Mouse (Mus musculus) embryonic facial prominence, embryonic 13.5 days (tissue): ENCODE results near the gene Mad1l1. TPM values are rescaled to one million over a fixed set of nuclear protein-coding genes. Genes with fewer than 3 reads are reported as not detected.

Experiments used
- ATAC-seq: fragments of 200-750 bp; cut with Nextera tagmentation; 2 replicates; pipeline ENCODE4 v1.8.0; 2017; ENCODE audit warnings: low read depth; ENCODE audit not compliant: insufficient number of reproducible peaks, insufficient read depth, low FRiP score, low TSS enrichment
- H3K27ac ChIP-seq: fragments of 300-500 bp; sonication (generic); 2 replicates; pipeline ENCODE4 v1.5.1; 2015; ENCODE audit warnings: moderate library complexity, mild to moderate bottlenecking, inconsistent platforms
- H3K27me3 ChIP-seq: fragments of 300-500 bp; sonication (generic); 2 replicates; pipeline ENCODE4 v1.6.1; 2015; ENCODE audit warnings: mild to moderate bottlenecking, inconsistent platforms
- H3K36me3 ChIP-seq: fragments of 300-500 bp; sonication (generic); 2 replicates; pipeline ENCODE4 v1.6.1; 2015; ENCODE audit warnings: mild to moderate bottlenecking, inconsistent platforms
- H3K4me1 ChIP-seq: fragments of 300-500 bp; sonication (generic); 2 replicates; pipeline ENCODE4 v1.6.1; 2015; ENCODE audit warnings: inconsistent platforms
- H3K4me2 ChIP-seq: fragments of 300-500 bp; sonication (generic); 2 replicates; pipeline ENCODE4 v1.6.1; 2015; ENCODE audit warnings: moderate library complexity, mild to moderate bottlenecking, inconsistent platforms
- H3K4me3 ChIP-seq: fragments of 300-500 bp; sonication (generic); 2 replicates; pipeline ENCODE4 v1.5.1; 2015; ENCODE audit warnings: mild to moderate bottlenecking, inconsistent platforms
- H3K9ac ChIP-seq: fragments of 300-500 bp; sonication (generic); 2 replicates; pipeline ENCODE4 v1.6.1; 2015; ENCODE audit warnings: mild to moderate bottlenecking, inconsistent platforms
- H3K9me3 ChIP-seq: fragments of 300-500 bp; sonication (generic); 2 replicates; pipeline ENCODE4 v1.6.1; 2016; ENCODE audit warnings: inconsistent platforms
- WGBS: fragments of 180-500 bp; shearing (Covaris S2); methylation state at CpG from one replicate; pipeline ENCODE4 v1.1.7; 2015; ENCODE audit warnings: mixed read lengths; 5-methylcytosine and 5-hydroxymethylcytosine counted together
- polyA plus RNA-seq: library from polyadenylated mRNA; unstranded; fragments of >200 nt; fragmentation: Nextera tagmentation; extraction: Ambion mirVana; gene quantifications from 2 replicates; pipeline ENCODE4 v1.2.1, GENCODE M21; 2015

Gene Mad1l1
- polyA plus RNA-seq, 1 experiment from 2014 or later = 58.1 TPM

DNA sequence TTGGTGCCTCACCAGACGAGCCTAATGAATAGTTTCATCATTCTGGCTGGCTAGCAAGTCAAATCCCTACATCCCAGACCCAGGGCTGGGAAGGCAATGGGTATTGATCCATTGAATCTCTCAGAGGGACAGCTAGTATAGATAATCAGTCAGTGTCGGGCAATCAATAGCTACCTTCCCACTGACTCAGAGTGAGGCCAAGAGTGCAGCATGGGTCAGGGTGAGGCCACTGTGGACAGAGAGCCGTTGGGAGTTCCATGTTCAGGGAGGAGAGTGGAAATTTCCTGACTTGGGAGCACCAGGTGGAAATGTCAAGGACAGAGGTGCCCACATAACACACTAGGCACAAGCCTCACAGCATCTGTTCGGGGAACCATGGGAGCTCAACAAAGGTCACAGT, 129.8 kb downstream of the Mad1l1 start:
- Histone ChIP-seq H3K27ac (no peak overlapping the region), H3K9me3 (no peaks in the 10 kb centered on the region), H3K4me2 (no peak overlapping the region), H3K4me3 (no peak overlapping the region), H3K27me3 (no peaks in the 10 kb centered on the region), H3K9ac (no peak overlapping the region), H3K4me1 (peaks cover 25% of the 10 kb centered on the region), H3K36me3 (peaks cover 18% of the 10 kb centered on the region)
- no peak for ATAC-seq
- WGBS = 74% methylated on average over 4 of the region's 4 CpGs

DNA sequence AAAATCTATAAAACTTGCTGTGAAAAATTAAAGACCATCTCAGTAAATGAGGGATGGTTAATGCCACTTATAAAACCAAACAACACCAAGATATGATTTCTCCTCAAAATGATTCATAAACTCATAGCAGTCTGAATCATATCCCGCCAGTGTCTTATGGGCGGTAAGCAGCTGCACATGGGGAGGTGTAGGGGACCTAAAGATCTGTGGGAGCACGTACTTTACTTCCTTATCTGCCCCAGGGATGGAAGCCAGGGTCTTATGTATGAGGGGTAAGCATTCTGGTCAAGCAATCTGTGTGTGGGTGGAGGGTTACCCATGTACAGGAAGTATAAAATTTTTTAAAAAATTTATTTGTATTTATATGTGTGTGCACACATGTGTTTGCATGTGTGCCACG, 135.0 kb downstream of the Mad1l1 start:
- WGBS = 90% methylated on average over 4 of the region's 4 CpGs
- H3K36me3 ChIP-seq = peaks cover 3% of the 10 kb centered on the region; the same call in 1 of the 2 replicates
- no peak for ATAC-seq
- no peak overlapping the region for H3K9ac ChIP-seq
- H3K4me3 ChIP-seq = no peak overlapping the region
- H3K9me3 ChIP-seq = no peaks in the 10 kb centered on the region
- no peaks in the 10 kb centered on the region for H3K27me3 ChIP-seq
- peaks cover 7% of the 10 kb centered on the region for H3K4me1 ChIP-seq
- no peak overlapping the region for H3K4me2 ChIP-seq
- no peak overlapping the region for H3K27ac ChIP-seq

DNA sequence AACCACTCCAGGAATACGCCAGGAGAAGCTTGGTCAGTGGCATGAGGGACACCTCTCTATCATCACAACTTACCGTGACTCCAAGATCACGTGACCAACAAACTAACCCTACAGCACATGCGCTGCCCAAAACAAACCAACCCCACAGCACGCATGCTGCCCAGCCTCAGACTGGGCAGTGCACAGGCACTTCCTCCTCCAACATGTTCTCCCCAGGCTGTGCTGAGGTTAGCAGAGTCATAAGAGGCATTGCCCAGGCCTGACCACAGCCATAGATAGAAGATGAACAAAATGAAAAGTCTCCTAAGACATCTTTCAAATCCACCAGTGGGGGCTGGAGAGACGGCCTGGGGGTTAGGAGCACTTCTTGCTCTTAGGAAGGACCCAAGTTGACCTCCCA, 135.6 kb downstream of the Mad1l1 start:
- Histone ChIP-seq H3K9me3 (no peaks in the 10 kb centered on the region), H3K27ac (no peak overlapping the region), H3K4me3 (no peak overlapping the region), H3K4me1 (peaks cover 2% of the 10 kb centered on the region; the same call in 1 of the 2 replicates), H3K9ac (no peak overlapping the region), H3K27me3 (no peaks in the 10 kb centered on the region), H3K36me3 (peaks cover 3% of the 10 kb centered on the region; the same call in 1 of the 2 replicates), H3K4me2 (no peak overlapping the region)
- ATAC-seq = no peak
- WGBS = 92% methylated on average over 6 of the region's 6 CpGs

DNA sequence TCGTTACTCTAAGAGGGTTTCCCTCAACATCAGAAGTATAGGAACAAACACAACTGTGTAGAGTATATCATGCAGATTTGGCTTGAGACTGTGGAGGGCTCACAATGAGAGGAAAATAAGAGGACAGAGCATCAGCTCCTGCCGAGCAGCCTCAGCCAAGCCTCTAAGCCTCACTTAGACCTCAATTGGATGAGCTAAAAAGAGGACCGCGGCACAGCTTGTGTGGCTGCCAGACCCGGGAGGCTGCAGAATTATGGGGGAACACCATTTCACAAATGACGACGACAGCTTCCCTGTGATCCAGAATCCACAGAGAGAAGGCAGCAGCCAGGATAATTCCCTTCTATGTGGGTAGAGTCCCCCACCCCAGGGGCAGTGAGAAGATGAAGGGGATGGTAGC, 138.0 kb downstream of the Mad1l1 start:
- H3K9ac ChIP-seq = no peak overlapping the region
- H3K27ac ChIP-seq = no peak overlapping the region
- H3K9me3 ChIP-seq = no peaks in the 10 kb centered on the region
- peaks cover 3% of the 10 kb centered on the region; the same call in 1 of the 2 replicates for H3K36me3 ChIP-seq
- H3K27me3 ChIP-seq = no peaks in the 10 kb centered on the region
- no peak overlapping the region for H3K4me2 ChIP-seq
- ATAC-seq = no peak
- peaks cover 3% of the 10 kb centered on the region; the same call in 1 of the 2 replicates for H3K4me1 ChIP-seq
- WGBS = 81% methylated on average over 7 of the region's 7 CpGs
- no peak overlapping the region for H3K4me3 ChIP-seq

DNA sequence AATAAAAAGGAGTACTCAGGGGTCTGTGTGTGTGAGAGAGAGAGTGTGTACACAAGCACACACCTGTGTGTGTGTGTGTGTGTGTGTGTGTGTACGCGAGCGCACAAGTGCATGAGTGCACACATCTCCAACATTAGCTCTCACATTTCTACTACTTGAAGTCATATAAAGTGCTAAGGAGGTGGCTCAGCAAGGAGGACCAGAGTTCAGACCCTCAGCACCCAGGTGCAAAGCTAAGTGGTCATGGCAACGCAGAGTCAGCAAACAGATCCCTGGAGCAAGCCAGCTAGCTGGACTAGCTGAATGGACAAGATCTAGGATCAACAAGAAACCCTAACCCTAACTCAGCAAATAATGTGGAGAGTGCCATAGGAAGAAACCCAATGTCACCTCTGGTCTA, 139.0 kb downstream of the Mad1l1 start:
- WGBS = 91% methylated on average over 4 of the region's 4 CpGs
- Histone ChIP-seq H3K9ac (no peak overlapping the region), H3K4me3 (no peak overlapping the region), H3K4me1 (peaks cover 8% of the 10 kb centered on the region; the same call in 1 of the 2 replicates), H3K9me3 (no peaks in the 10 kb centered on the region), H3K27me3 (no peaks in the 10 kb centered on the region), H3K4me2 (no peak overlapping the region), H3K36me3 (0 out of 2 replicates have a peak, but pooled peaks cover 3% of the 10 kb centered on the region), H3K27ac (no peak overlapping the region)
- ATAC-seq = no peak

DNA sequence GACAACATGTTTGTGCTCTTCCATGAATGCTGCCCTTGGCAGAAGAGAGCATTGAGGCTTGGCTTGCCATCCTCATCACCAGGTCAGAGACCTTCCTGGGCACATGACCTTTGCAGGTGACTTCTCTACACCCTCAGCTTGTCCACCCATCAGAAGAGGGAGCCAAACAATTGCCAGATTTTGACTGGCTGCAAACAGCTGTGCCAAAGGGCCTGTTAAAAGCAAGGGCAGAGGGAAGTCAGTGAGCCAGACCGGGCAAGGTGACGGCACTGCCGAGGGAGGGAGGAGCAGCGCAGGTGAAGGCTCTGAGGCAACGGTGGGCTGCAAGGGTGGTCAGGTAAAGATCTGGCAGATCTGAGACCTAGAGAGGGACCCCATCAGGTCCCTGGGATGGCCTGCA, 141.3 kb downstream of the Mad1l1 start:
- no peak overlapping the region for H3K4me2 ChIP-seq
- H3K27me3 ChIP-seq = no peaks in the 10 kb centered on the region
- H3K4me3 ChIP-seq = no peak overlapping the region
- no peak overlapping the region for H3K27ac ChIP-seq
- 96% methylated on average over 5 of the region's 5 CpGs for WGBS
- peaks cover 20% of the 10 kb centered on the region for H3K4me1 ChIP-seq
- no peaks in the 10 kb centered on the region for H3K36me3 ChIP-seq
- H3K9ac ChIP-seq = no peak overlapping the region
- no peaks in the 10 kb centered on the region for H3K9me3 ChIP-seq
- no peak for ATAC-seq

DNA sequence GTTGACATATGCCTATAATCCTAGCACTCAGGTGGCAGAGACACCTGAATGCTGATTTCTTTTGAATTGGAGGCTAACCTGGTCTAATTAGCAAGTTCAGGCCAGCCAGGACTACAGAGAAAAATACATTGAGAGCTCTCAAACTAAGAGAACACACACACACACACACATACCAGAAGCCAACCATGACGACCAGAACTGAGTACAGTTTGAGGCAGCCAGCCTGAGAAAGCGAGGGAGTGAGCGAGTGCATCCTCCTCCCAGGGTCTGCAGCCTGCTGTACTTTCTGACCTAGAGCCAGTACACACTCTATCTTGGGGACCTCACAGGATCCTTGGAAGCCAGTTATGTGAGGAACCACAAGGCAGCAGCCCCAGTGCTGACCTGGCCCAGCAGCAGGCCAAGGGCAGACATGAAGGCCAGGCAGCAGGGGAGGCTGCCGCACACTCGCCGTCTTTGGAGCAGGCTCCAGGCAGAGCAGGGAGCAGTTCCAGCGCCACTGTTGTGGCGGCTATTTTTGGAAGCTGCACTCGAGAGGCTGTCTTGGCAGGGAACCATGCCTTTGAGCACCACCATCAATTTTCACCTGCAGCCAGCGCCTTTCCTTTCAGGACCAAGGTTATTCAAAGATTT, 143.2 kb downstream of the Mad1l1 start:
- no peak for ATAC-seq
- Histone ChIP-seq H3K9ac (no peak overlapping the region), H3K36me3 (no peaks in the 10 kb centered on the region), H3K27ac (no peak overlapping the region), H3K4me3 (no peak overlapping the region), H3K4me2 (no peak overlapping the region), H3K9me3 (no peaks in the 10 kb centered on the region), H3K4me1 (peaks cover 25% of the 10 kb centered on the region), H3K27me3 (no peaks in the 10 kb centered on the region)
- WGBS = 59% methylated on average over 10 of the region's 10 CpGs

DNA sequence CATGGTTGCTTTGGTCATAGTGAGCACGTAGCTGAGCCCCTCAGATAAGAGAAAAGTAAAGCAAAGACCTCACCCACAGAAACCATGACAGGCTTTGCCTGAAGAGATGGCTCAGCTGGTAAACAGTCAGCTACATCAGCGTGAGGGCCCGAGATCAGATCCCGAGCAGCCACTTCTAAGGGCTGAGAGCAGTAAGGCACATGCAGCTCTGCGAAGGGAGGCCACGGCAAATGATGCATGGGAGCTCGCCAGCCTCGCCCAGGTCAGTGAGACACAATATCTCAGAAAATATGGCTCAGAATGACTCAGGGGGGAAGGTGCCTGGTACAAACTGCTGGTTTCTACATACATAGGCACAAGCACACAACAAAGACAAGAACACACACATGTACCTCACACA, 143.8 kb downstream of the Mad1l1 start:
- no peaks in the 10 kb centered on the region for H3K36me3 ChIP-seq
- no peak for ATAC-seq
- H3K9ac ChIP-seq = no peak overlapping the region
- WGBS = 78% methylated on average over 8 of the region's 8 CpGs
- peaks cover 25% of the 10 kb centered on the region for H3K4me1 ChIP-seq
- no peaks in the 10 kb centered on the region for H3K9me3 ChIP-seq
- H3K27me3 ChIP-seq = no peaks in the 10 kb centered on the region
- H3K4me3 ChIP-seq = no peak overlapping the region
- no peak overlapping the region for H3K27ac ChIP-seq
- no peak overlapping the region for H3K4me2 ChIP-seq

DNA sequence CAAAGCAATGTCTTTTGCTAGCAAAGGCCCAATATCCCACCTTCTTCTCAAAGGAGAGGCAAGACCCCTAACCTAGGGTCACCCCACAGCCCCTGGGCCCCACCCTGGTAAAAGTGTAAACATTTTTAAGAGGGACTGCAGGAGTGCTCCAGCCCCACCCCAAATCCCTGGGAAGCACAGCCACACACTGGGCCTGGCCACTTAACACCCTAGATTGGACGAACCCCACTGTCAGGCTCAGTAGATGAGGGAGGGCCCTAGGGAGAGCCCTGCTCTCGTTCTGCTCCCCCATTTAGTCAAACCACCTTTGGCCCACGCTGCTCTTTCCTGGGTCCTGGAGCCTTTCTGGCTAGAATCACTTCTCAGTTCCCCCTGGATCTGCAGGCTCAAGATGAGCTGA, 145.0 kb downstream of the Mad1l1 start:
- Histone ChIP-seq H3K27ac (no peak overlapping the region), H3K9ac (0 out of 2 replicates have a peak overlapping the region, but pooled peaks have one; percentile 11), H3K4me1 (peaks cover 25% of the 10 kb centered on the region), H3K4me3 (no peak overlapping the region), H3K27me3 (no peaks in the 10 kb centered on the region), H3K36me3 (no peaks in the 10 kb centered on the region), H3K4me2 (no peak overlapping the region), H3K9me3 (no peaks in the 10 kb centered on the region)
- ATAC-seq = no peak
- WGBS = 49% methylated on average over 3 of the region's 3 CpGs

DNA sequence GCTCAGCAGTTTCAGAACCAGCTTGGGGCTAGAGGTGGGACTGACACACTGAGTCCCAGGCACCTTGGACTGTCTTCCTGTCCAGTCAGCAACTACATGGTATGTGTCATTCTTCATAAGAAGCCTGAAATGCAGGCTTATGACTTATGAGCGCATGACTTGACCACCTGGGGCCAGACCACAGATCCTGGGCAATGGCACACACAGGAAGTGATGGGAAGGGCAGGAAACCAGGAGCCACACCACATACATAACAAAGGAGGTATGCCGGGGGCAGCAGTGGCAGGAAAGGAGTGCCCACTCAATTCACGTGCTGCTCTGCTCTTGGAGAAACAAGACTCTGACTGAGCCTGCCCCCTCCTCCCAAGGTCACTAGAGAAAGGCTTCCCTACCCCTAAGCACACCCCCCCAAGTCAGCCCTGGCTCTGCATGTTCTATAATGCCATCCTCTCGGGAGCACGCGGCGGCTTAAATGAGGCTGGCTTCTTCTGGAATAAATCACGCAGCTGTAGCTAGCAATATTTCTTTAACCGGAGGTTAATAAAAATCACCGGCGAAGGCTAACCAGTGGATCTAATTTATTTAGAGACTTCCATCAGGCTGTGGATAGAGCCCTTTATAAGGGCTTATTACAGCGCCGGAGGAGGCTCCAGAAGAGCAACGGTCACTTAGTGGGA, 146.4 kb downstream of the Mad1l1 start:
- H3K36me3 ChIP-seq = no peaks in the 10 kb centered on the region
- no peaks in the 10 kb centered on the region for H3K27me3 ChIP-seq
- 58% methylated on average over 14 of the region's 14 CpGs for WGBS
- no peaks in the 10 kb centered on the region for H3K9me3 ChIP-seq
- peaks cover 25% of the 10 kb centered on the region for H3K4me1 ChIP-seq
- no peak for ATAC-seq
- no peak overlapping the region for H3K9ac ChIP-seq
- H3K4me3 ChIP-seq = no peak overlapping the region
- H3K4me2 ChIP-seq = no peak overlapping the region
- no peak overlapping the region for H3K27ac ChIP-seq

DNA sequence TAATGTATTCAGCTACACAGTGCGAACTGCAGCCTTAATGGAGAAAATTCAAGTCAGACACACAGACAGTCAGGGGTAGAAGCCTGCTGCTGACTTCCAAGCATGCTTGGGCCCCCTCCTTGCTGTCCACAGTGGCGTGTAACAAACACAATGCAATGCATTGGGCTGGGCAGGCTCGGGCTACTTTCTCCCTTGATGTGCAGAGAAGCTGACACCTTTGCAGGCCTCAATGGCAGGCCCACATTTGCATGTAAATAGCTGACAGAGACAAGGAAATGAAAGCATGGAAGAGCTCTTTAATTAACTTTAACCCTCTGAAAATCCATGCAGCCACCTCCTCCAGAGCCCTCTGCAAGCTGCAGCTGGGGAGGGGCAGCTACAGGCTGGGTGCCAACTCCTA, 147.3 kb downstream of the Mad1l1 start:
- H3K9me3 ChIP-seq = no peaks in the 10 kb centered on the region
- H3K36me3 ChIP-seq = no peaks in the 10 kb centered on the region
- no peak overlapping the region for H3K4me2 ChIP-seq
- no peak overlapping the region for H3K9ac ChIP-seq
- WGBS = 37% methylated on average over 3 of the region's 3 CpGs
- no peaks in the 10 kb centered on the region for H3K27me3 ChIP-seq
- H3K4me3 ChIP-seq = no peak overlapping the region
- ATAC-seq = no peak
- H3K4me1 ChIP-seq = peaks cover 25% of the 10 kb centered on the region
- H3K27ac ChIP-seq = no peak overlapping the region

DNA sequence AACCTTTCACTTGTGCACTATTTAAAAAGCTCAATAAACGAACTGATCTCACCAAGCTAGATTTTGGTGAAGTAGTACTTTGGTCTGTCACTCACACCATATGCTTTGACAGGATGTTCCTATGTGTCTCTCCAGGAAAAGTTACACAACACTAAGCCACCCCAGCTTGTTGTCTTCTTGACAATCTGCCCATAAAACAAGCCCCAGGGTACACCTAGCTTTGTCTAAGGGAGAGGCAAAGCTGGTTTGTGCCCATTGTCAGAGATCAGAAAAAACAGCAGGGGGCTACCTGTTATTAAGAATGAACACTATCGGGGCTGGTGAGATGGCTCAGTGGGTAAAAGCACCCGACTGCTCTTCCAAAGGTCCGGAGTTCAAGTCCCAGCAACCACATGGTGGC, 148.2 kb downstream of the Mad1l1 start:
- no peaks in the 10 kb centered on the region for H3K27me3 ChIP-seq
- H3K27ac ChIP-seq = no peak overlapping the region
- no peaks in the 10 kb centered on the region for H3K36me3 ChIP-seq
- ATAC-seq = no peak
- no peak overlapping the region for H3K4me2 ChIP-seq
- H3K9me3 ChIP-seq = no peaks in the 10 kb centered on the region
- no peak overlapping the region for H3K4me3 ChIP-seq
- H3K9ac ChIP-seq = no peak overlapping the region
- peaks cover 20% of the 10 kb centered on the region for H3K4me1 ChIP-seq
- WGBS = 80% methylated on average over 4 of the region's 4 CpGs
